Mouse (Mus musculus): Measurements from ENCODE around the gene Ranbp3l.

The Ranbp3l gene

GRCm38 (mm10) chr15:9070912-9071555 lies 103.3 kb downstream of the Ranbp3l start, which contains the start of gene Nadk2:
Nadk2 (plus strand) TSS chr15:9071260.
- peak; percentile 99 for DNase-seq (ENCODE audit: low spot score)

GRCm38 (mm10) chr15:9071556-9072544 lies 104.1 kb downstream of the Ranbp3l start:
- DNase-seq (ENCODE audit: low spot score): no peak

- no peak for DNase-seq (ENCODE audit: low spot score)
Observed at GRCm38 (mm10) chr15:9072630-9073029, 104.9 kb downstream of the Ranbp3l start.

- no peak for DNase-seq (ENCODE audit: low spot score)
Observed at GRCm38 (mm10) chr15:9073067-9073608, 105.4 kb downstream of the Ranbp3l start.

- no peak for DNase-seq (ENCODE audit: low spot score)
Observed at GRCm38 (mm10) chr15:9073684-9074083, 105.9 kb downstream of the Ranbp3l start.

- DNase-seq (ENCODE audit: low spot score): no peak
Observed at GRCm38 (mm10) chr15:9074139-9074538, 106.4 kb downstream of the Ranbp3l start.

- peak; percentile 94 for DNase-seq (ENCODE audit: low spot score)
Observed at GRCm38 (mm10) chr15:9074671-9075070, 106.9 kb downstream of the Ranbp3l start.

GRCm38 (mm10) chr15:9075608-9076200 lies 108.0 kb downstream of the Ranbp3l start:
- DNase-seq (ENCODE audit: low spot score): no peak

- DNase-seq (ENCODE audit: low spot score): peak; percentile 77
Observed at GRCm38 (mm10) chr15:9078481-9079300, 110.9 kb downstream of the Ranbp3l start.

GRCm38 (mm10) chr15:9079626-9080025 lies 111.9 kb downstream of the Ranbp3l start:
- DNase-seq (ENCODE audit: low spot score): no peak

GRCm38 (mm10) chr15:9080206-9080605 lies 112.5 kb downstream of the Ranbp3l start:
- DNase-seq (ENCODE audit: low spot score): peak; percentile 60

- no peak for DNase-seq (ENCODE audit: low spot score)
Observed at GRCm38 (mm10) chr15:9081294-9081693, 113.5 kb downstream of the Ranbp3l start.

- DNase-seq (ENCODE audit: low spot score): no peak
Observed at GRCm38 (mm10) chr15:9082753-9083152, 115.0 kb downstream of the Ranbp3l start.

- DNase-seq (ENCODE audit: low spot score): peak; percentile 53
Observed at GRCm38 (mm10) chr15:9086813-9087212, 119.1 kb downstream of the Ranbp3l start.

- no peak for DNase-seq (ENCODE audit: low spot score)
Observed at GRCm38 (mm10) chr15:9087421-9087820, 119.7 kb downstream of the Ranbp3l start.

GRCm38 (mm10) chr15:9087895-9088682 lies 120.3 kb downstream of the Ranbp3l start:
- no peak for DNase-seq (ENCODE audit: low spot score)

- no peak for DNase-seq (ENCODE audit: low spot score)
Observed at GRCm38 (mm10) chr15:9088683-9089072, 120.9 kb downstream of the Ranbp3l start.

GRCm38 (mm10) chr15:9089136-9089720 lies 121.5 kb downstream of the Ranbp3l start:
- no peak for DNase-seq (ENCODE audit: low spot score)

GRCm38 (mm10) chr15:9090662-9091061 lies 122.9 kb downstream of the Ranbp3l start:
- no peak for DNase-seq (ENCODE audit: low spot score)

Data from c-Kit-positive CD71-positive TER-119-positive erythroid progenitor cells, embryonic 14.5 days (primary cell).